Mouse (Mus musculus) ovary, postnatal 36 days (tissue): Measurements from ENCODE around the gene Olfr549.

Experiments
- DNase-seq: peaks from one replicate; pipeline ENCODE4 v3.0.0; 2022; ENCODE audit warnings: low spot score, mixed read lengths

The Olfr549 gene

GRCm38 (mm10) chr7:102549570-102549969 lies at the start of gene Olfr549:
TSS of gene Olfr549 (plus strand) at chr7:102549870.
- no peak for DNase-seq

DNA sequence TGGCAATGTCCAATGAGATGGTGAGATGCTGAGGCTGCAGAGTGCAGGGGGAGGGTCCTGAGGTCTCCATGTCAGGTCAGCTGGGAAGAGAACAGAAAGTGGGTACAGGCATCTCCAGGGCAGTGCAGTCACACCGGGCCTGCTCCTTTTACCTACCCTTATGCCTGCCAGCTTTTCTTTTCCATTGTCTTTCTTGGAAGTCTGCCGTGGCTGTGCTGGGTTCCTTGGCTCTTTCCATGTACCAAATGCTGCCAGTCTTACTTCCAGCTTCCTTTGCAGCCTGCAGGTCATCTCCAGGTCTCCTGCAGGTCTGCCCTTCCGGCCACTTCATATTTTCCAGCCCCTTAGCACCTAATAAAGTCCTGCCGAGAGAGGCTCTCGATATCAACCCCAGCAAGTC lies 47.7 kb upstream of the Olfr549 start:
- no peak for DNase-seq

- peak; percentile 61 for DNase-seq
Observed at GRCm38 (mm10) chr7:102506848-102507247, 42.8 kb upstream of the Olfr549 start.

GRCm38 (mm10) chr7:102508066-102508465 lies 41.6 kb upstream of the Olfr549 start:
- DNase-seq: no peak

DNA sequence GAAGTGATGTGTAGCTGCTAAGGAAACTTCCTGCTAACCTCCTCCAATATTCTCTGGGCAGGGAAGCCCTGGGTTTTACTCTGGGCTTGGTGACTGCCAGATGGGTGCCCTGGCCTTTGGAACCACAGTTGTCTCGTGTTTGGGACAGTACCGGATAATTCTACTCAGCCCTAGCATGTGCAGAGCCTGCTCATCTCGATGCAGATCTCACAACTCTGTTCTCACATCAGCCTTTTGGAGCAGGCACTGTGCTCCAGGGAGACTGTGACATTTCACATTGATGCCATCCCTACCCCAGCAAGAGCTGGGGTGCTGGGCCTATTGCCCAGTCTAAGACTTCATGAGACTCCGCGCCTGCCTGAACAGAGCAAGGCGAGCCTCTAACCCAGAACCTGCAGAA lies 41.0 kb upstream of the Olfr549 start:
- DNase-seq: no peak

DNA sequence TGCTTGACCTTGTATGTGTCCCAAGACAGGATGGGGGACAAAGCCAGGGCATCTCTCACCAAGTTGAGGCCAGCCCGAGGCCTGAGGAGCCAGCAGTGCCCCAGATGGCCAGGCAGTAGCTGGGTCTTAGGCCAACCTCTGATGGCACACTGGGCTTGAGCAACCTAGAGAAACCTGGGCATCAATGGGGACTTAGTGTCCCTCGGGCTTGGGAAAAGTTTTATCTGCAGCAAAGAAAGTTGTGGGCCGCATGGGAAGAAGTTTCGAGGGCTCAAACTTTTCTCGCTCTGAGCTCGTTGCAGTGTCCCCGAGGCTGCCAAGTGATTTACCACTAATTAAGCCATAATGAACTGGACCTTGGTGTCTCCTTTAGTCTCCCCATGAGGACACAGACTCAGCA lies 39.9 kb upstream of the Olfr549 start:
- DNase-seq: no peak

DNA sequence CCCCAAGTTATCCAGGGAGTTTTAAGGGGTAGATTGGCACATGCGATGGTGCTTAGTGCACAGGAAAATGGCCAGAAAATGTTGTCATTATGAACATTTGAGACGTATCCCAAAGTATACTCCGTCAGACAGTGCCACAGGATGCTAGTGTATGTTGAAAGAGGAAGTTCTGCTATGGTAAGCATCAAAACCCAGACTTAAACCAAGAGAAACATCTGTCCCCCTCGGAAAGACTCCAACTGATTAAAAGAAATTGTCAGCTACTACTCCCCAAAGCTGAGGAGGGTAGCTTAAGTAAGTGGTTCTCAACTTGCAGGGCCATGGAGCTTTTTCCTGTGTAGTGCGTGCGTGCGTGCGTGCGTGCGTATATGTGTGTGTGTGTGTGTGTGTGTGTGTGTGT lies 37.7 kb upstream of the Olfr549 start:
- DNase-seq: no peak

DNA sequence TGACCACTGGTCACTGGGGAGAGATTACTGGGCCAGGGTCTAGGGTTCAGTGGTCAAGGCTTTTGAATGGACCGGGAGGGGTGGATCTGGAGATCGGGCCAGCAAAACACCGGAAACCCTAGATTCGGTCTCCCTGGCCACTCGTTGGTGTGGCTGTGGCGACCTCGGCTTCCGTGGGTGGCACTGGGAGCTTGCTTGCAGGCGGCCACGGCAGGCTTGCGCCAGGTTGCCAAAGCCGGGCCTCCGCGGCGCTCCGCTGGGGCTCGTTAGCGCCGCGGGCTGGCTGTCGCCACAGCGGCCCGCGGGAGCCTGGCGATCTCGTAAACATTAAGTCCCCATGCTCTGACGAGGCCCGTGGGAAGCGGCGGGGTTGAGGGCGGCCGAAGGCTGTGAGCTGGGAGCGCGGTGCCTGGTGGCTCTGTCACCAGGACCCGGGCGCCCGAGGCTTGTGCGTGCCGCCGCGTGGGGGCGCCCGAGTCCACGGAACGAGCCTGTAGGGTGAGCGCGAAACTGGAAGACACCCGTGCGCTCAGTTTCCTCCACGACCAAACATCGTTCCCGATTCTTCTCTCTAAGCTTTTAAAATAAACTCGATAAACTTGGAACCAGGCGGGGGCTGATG lies 36.7 kb upstream of the Olfr549 start:
- peak; percentile 87 for DNase-seq

DNA sequence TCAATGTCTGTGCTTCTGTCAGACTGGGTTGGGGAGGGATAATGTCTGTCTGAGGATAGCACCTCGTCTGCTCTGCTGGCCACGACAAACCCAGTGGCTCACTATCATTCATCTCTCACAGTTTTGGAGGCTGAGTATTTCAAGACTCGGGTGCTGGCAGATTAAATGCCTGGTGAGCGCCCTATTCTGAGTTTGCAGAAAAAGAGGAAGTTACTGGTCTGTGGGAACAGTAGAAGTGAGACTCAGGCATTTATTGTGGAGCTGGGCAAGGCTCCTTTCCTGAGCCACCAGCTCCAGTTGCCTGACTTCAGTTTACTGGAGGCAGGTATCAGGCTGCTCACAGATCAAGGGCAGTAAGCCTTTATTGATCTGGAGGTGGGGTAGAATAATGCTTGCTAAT lies 35.5 kb upstream of the Olfr549 start:
- no peak for DNase-seq

DNA sequence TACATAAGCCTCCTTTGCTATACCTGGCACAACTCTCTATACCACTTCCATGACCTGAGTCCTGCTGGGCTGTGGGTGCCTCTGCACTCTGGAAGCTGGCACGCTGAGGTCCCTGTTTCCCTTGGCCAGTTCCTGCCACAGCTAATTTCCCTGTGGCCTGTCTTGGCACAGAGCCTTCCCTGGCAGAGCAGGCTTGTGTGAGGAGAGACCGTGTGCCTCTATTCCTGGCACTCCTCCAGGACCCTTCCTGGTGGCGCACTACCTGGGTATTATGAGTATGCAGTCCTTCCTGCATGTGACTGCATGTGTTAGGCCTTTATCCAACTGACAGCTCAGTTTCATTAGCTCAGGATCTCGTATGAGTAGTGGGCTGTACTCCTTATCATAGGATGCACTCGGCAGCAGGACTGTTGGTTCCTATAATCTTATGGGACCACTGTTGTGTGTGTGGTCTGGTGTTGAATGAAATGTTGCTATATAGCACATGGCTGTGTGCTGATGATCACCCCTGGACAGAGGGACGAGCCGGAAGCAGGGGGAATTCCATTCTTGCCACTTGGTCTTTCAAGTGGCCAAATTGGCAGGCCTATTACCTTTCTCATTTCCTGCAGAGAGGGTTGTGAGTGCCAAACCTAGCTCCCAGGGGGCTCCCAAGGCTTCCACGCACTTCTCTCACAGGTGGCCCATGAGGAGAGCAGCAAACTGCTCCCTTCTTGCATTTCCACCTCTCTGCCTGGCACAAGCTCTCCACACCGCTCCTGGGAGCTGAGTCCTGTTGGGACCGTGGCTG lies 33.2 kb upstream of the Olfr549 start:
- no peak for DNase-seq

DNA sequence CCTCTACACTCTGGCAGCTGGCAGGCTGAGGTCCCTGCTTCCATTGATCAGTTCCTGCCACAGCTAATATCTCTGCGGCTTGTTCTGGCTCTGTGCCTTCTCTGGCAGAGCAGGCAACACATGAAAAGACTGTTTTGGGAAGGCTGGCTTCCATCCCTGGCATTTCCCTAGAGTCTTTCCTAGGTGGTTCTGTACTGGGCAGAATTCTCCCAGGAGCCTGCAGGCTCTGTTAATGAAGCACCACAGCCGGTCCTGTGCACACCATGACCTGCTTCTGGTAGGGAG lies 32.7 kb upstream of the Olfr549 start:
- no peak for DNase-seq

DNA sequence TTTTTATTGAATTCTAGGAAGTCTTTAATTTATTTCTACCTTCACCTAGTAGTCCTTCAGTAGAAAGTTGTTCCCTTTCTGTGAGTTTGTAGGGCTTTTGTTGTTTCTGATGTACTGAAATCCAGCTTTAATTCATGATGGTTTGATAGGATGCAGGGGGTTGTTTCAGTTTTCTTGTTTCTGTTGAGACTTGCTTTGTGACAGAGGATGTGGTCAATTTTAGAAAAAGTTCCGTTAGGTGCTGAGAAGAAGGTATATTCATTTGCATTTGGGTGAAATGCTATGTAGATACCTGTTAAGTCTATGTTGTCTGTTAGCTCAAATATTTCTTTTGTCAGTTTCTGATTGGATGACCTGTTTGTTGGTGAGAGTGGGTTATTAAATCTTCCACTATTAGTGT lies 20.6 kb upstream of the Olfr549 start:
- DNase-seq: no peak

DNA sequence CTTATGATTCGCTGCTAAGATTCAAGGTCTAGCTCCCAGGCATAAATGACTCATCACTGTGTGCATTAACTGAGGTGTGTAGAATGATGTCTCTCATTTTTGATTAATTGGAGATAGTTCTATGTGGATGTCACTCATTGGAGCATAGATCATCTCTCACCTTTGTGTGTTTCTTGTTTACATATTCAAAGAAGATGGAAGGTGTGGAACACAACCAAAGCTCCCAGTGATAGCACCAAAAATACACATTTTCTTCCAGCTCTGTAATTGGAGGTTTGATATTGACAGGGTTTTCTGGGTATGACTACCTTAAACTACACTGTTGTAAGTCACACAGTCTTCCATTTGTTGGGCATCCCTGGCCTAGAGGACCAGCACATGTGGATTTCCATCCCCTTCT lies 15.2 kb upstream of the Olfr549 start, which contains the start of gene Olfr547:
Olfr547 (plus strand) TSS at position 301 of the 400 bp plus-strand sequence.
- DNase-seq: no peak

DNA sequence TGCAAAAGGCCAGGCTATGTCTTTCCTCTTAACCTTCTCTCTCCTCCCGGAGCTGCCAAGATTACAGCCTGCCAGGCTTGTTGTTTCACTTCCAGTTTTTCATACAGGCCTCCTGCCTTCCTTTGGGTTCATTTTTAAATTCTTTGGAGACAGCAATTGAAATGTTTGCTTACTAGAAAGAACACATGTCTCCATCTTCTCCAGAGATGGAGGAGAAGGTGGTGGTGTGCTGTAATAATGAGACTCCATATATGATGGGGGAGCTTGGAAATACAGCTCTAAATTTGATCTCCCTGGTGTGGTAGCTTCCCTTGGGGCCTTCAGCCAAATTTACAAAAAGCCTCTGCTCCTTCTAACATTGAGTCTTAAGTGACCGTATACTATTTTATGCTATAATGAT lies 9.1 kb upstream of the Olfr549 start, which contains the start of gene Olfr548-ps1:
Olfr548-ps1 (plus strand) TSS at position 301 of the 400 bp plus-strand sequence.
- DNase-seq: no peak

DNA sequence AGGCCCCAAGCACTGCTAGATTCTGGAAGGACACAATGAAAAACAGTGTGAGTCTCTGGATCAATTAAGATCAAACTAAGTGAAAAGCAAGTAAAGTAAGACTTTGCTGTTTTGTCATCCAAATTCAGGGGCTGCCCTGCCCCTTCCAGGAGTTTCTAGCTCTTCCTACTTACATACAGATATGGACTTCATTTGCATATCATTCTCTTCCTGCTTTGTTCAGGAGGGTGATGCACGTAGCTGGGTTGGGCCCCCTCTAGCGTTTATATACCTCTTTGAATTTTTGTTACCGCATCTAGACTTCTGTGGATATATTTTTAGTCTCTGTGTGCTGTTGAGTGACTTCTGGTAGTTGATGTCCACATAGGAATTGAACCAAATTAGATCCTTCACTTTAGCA lies 8.4 kb upstream of the Olfr549 start:
- DNase-seq: no peak

DNA sequence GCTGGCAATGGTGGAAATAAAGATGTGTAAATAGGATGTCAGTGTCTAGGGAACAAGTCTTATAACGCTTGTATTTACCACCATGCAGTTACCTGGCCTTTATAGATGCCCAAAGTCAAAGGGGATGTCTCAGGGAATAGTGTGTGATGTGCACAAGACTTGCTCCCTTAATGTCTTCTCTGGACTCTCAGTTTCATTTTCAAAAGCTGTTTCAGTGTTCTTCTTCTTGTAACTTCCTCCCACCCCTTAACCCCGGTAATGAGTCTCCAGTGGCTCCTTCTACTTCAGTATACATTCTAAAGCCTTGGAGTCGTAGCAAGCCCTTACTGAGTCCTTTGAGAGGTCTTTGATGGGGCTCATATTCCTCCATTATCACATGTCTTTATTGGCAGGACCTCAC lies 3.6 kb downstream of the Olfr549 start:
- DNase-seq: no peak

- peak; percentile 81 for DNase-seq
Observed at GRCm38 (mm10) chr7:102564999-102565997, 15.6 kb downstream of the Olfr549 start, which contains the start of gene Trim21. TSS of gene Trim21 (minus strand) at chr7:102565486.

GRCm38 (mm10) chr7:102566219-102566618 lies 16.5 kb downstream of the Olfr549 start:
- no peak for DNase-seq

- DNase-seq: no peak
Observed at GRCm38 (mm10) chr7:102571142-102571541, 21.5 kb downstream of the Olfr549 start, which contains the start of gene Olfr550. TSS of gene Olfr550 (plus strand) at chr7:102571442.

DNA sequence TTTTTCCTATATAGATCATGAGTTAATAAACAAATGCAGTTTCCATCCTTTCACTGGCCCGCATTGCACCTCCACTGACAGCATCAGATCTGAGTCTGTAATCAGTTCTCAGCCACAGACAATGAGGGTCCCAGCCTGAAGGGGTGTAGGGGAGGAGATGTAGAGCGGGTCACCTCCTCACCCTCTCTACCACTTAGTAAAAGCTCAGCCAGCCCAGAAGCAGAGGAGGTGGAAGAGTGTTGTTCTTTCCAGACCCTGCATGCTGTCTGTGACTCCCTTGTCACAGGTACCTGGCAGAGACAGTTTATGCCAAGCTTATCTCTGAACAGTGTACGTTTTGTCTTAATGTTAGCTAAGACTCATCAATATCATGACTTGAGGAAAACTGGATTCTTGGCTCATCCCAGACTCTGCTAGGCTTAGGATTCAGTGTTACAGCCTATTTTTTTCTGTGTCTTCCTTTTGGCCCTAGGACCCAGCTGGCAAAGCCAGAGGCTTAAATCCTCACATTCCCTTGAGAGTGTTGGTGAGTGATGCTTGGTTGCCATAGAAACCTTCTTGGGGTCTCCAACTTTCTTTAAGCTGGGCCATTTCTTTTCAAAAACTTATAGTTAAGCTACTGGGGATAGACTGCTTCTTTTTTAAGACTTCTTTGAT lies 23.6 kb downstream of the Olfr549 start:
- DNase-seq: no peak

GRCm38 (mm10) chr7:102575998-102576397 lies 26.3 kb downstream of the Olfr549 start:
- no peak for DNase-seq

GRCm38 (mm10) chr7:102591786-102592185 lies 42.1 kb downstream of the Olfr549 start, which contains the start of gene Olfr551:
TSS of gene Olfr551 (minus strand) at chr7:102591886.
- no peak for DNase-seq
